Mouse (Mus musculus): ENCODE measurements at regions not wholly inside any gene's neighbourhood (a gene's known extent, or its start where the extent isn't known, plus 50 kb on each side); places are given as distances from the start of the nearest gene placed in this dataset.
A peak's percentile ranks its signal among the peaks of the same experiment; 100 is the strongest.

- H3K27ac ChIP-seq (ENCODE audit: low read depth): no peak overlapping the region
- H3K4me2 ChIP-seq: no peak overlapping the region
- TF ChIP-seq CTCF (IDR thresholded peaks at IDR 0.05; ENCODE audit: low read depth): no peak
- H3K36me3 ChIP-seq (ENCODE audit: insufficient read depth): no peaks in the 10 kb centered on the region
- ATAC-seq (ENCODE audit: insufficient read depth) (no peak), DNase-seq (peak; percentile 18)
- H3K9ac ChIP-seq: no peak overlapping the region
- H3K4me3 ChIP-seq (ENCODE audit: low read depth, low read length): no peak overlapping the region
- H3K4me1 ChIP-seq (ENCODE audit: insufficient read depth): no peaks in the 10 kb centered on the region
- H3K27me3 ChIP-seq (ENCODE audit: insufficient read depth, low read length): no peaks in the 10 kb centered on the region
- 62% methylated on average over 9 of the region's 9 CpGs for WGBS
- H3K9me3 ChIP-seq (ENCODE audit: low read depth, low read length): no peaks in the 10 kb centered on the region
Observed at GRCm38 (mm10) chr7:73275814-73276271, 99.5 kb upstream of the Rgma start.

- no peak for TF ChIP-seq CTCF (IDR thresholded peaks at IDR 0.05; ENCODE audit: low read depth)
- no peak for ATAC-seq (ENCODE audit: insufficient read depth)
- no peaks in the 10 kb centered on the region for H3K4me1 ChIP-seq (ENCODE audit: insufficient read depth)
Observed at GRCm38 (mm10) chr7:73278616-73279015, 96.7 kb upstream of the Rgma start.

GRCm38 (mm10) chr7:73279936-73280445 is 95.3 kb upstream of the Rgma start:
- no peaks in the 10 kb centered on the region for H3K27me3 ChIP-seq (ENCODE audit: insufficient read depth, low read length)
- no peak overlapping the region for H3K4me2 ChIP-seq
- ATAC-seq (ENCODE audit: insufficient read depth): no peak
- H3K4me3 ChIP-seq (ENCODE audit: low read depth, low read length): no peak overlapping the region
- no peak for DNase-seq
- no peak overlapping the region for H3K27ac ChIP-seq (ENCODE audit: low read depth)
- H3K9ac ChIP-seq: no peak overlapping the region
- H3K36me3 ChIP-seq (ENCODE audit: insufficient read depth): no peaks in the 10 kb centered on the region
- no peak for TF ChIP-seq CTCF (IDR thresholded peaks at IDR 0.05; ENCODE audit: low read depth)
- no peaks in the 10 kb centered on the region for H3K9me3 ChIP-seq (ENCODE audit: low read depth, low read length)
- H3K4me1 ChIP-seq (ENCODE audit: insufficient read depth): no peaks in the 10 kb centered on the region
- 79% methylated on average over 4 of the region's 4 CpGs for WGBS

More at GRCm38 (mm10) chr7:73278616-73279015, 96.7 kb upstream of the Rgma start:
- no peak overlapping the region for H3K9ac ChIP-seq
- 88% methylated on average over 6 of the region's 6 CpGs for WGBS
- H3K27me3 ChIP-seq (ENCODE audit: insufficient read depth, low read length): no peaks in the 10 kb centered on the region
- no peak overlapping the region for H3K4me3 ChIP-seq (ENCODE audit: low read depth, low read length)
- no peak overlapping the region for H3K27ac ChIP-seq (ENCODE audit: low read depth)
- DNase-seq: no peak
- H3K9me3 ChIP-seq (ENCODE audit: low read depth, low read length): no peaks in the 10 kb centered on the region
- no peaks in the 10 kb centered on the region for H3K36me3 ChIP-seq (ENCODE audit: insufficient read depth)
- no peak overlapping the region for H3K4me2 ChIP-seq

- no peak for ATAC-seq (ENCODE audit: insufficient read depth)
Observed at GRCm38 (mm10) chr7:73286244-73286643, 89.1 kb upstream of the Rgma start.

GRCm38 (mm10) chr7:73293337-73293736 is 82.0 kb upstream of the Rgma start:
- TF ChIP-seq CTCF (IDR thresholded peaks at IDR 0.05; ENCODE audit: low read depth): no peak
- H3K4me3 ChIP-seq (ENCODE audit: low read depth, low read length): no peak overlapping the region
- no peaks in the 10 kb centered on the region for H3K36me3 ChIP-seq (ENCODE audit: insufficient read depth)
- no peak overlapping the region for H3K9ac ChIP-seq
- no peaks in the 10 kb centered on the region for H3K27me3 ChIP-seq (ENCODE audit: insufficient read depth, low read length)
- no peak overlapping the region for H3K4me2 ChIP-seq
- ATAC-seq (ENCODE audit: insufficient read depth) (no peak; the same call in 1 of the 2 replicates), DNase-seq (peak; percentile 28)
- H3K27ac ChIP-seq (ENCODE audit: low read depth): no peak overlapping the region
- WGBS: 27% methylated on average over 4 of the region's 4 CpGs
- no peaks in the 10 kb centered on the region for H3K4me1 ChIP-seq (ENCODE audit: insufficient read depth)
- no peaks in the 10 kb centered on the region for H3K9me3 ChIP-seq (ENCODE audit: low read depth, low read length)

More at GRCm38 (mm10) chr7:73286244-73286643, 89.1 kb upstream of the Rgma start:
- no peaks in the 10 kb centered on the region for H3K9me3 ChIP-seq (ENCODE audit: low read depth, low read length)
- no peaks in the 10 kb centered on the region for H3K4me1 ChIP-seq (ENCODE audit: insufficient read depth)
- H3K4me3 ChIP-seq (ENCODE audit: low read depth, low read length): no peak overlapping the region
- whole genome bisulfite sequencing: 77% methylated on average over 5 of the region's 5 CpGs
- H3K9ac ChIP-seq: no peak overlapping the region
- H3K36me3 ChIP-seq (ENCODE audit: insufficient read depth): no peaks in the 10 kb centered on the region
- TF ChIP-seq CTCF (IDR thresholded peaks at IDR 0.05; ENCODE audit: low read depth): no peak
- no peak overlapping the region for H3K4me2 ChIP-seq
- H3K27ac ChIP-seq (ENCODE audit: low read depth): no peak overlapping the region
- H3K27me3 ChIP-seq (ENCODE audit: insufficient read depth, low read length): no peaks in the 10 kb centered on the region
- no peak for DNase-seq

- H3K4me1 ChIP-seq (ENCODE audit: insufficient read depth): no peaks in the 10 kb centered on the region
- no peak for TF ChIP-seq CTCF (IDR thresholded peaks at IDR 0.05; ENCODE audit: low read depth)
- DNase-seq (no peak), ATAC-seq (ENCODE audit: insufficient read depth) (no peak)
- H3K9me3 ChIP-seq (ENCODE audit: low read depth, low read length): no peaks in the 10 kb centered on the region
- H3K27ac ChIP-seq (ENCODE audit: low read depth): no peak overlapping the region
- H3K36me3 ChIP-seq (ENCODE audit: insufficient read depth): no peaks in the 10 kb centered on the region
- 79% methylated on average over 6 of the region's 6 CpGs for WGBS
- H3K9ac ChIP-seq: no peak overlapping the region
- H3K4me2 ChIP-seq: no peak overlapping the region
- no peaks in the 10 kb centered on the region for H3K27me3 ChIP-seq (ENCODE audit: insufficient read depth, low read length)
- no peak overlapping the region for H3K4me3 ChIP-seq (ENCODE audit: low read depth, low read length)
Observed at GRCm38 (mm10) chr7:73294399-73294798, 80.9 kb upstream of the Rgma start.

GRCm38 (mm10) chr7:73302501-73302900 is 72.8 kb upstream of the Rgma start:
- no peaks in the 10 kb centered on the region for H3K36me3 ChIP-seq (ENCODE audit: insufficient read depth)
- H3K27ac ChIP-seq (ENCODE audit: low read depth): no peak overlapping the region
- no peak overlapping the region for H3K9ac ChIP-seq
- no peak overlapping the region for H3K4me3 ChIP-seq (ENCODE audit: low read depth, low read length)
- DNase-seq (no peak), ATAC-seq (ENCODE audit: insufficient read depth) (no peak)
- H3K4me1 ChIP-seq (ENCODE audit: insufficient read depth): peaks cover 4% of the 10 kb centered on the region; the same call in 1 of the 2 replicates
- H3K9me3 ChIP-seq (ENCODE audit: low read depth, low read length): no peaks in the 10 kb centered on the region
- no peak overlapping the region for H3K4me2 ChIP-seq
- TF ChIP-seq CTCF (IDR thresholded peaks at IDR 0.05; ENCODE audit: low read depth): no peak
- H3K27me3 ChIP-seq (ENCODE audit: insufficient read depth, low read length): no peaks in the 10 kb centered on the region
- 59% methylated on average over 3 of the region's 3 CpGs for WGBS

All from lung, embryonic 14.5 days (tissue).